Mouse (Mus musculus) spleen, adult 2 months (tissue): ENCODE data around the gene Src.

Source experiments
- CTCF ChIP-seq: fragments of 200-500 bp; IDR thresholded peaks from 2 replicates; pipeline ENCODE4 v1.5.1; 2011; ENCODE audit warnings: mild to moderate bottlenecking, inconsistent platforms; ENCODE audit not compliant: insufficient read depth, insufficient read length, insufficient replicate concordance; ENCODE audit errors: extremely low read depth
- POLR2A ChIP-seq: fragments of 200-500 bp; IDR thresholded peaks from 2 replicates; pipeline ENCODE4 v1.6.1; 2011; ENCODE audit warnings: low read depth, low read length, inconsistent platforms

DNA sequence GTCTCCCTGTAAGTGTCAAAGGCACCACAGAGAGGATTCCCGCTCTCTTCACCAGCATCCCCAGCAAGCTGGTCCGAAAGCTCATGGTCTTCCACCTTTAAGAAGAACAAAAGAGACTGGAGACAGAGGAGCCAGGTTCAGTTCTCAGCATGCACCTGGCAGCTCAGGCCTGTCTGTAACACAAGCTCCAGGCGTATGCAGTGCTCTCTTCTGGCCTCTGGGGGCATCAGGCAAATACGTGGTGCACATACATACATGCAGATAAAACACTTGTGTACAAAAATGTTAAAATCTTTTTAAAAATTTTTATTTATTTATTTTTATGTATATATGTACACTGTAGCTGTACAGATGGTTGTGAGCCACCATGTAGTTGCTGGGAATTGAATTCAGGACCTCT is 19.7 kb upstream of the Src start:
- TF ChIP-seq CTCF (no peak), POLR2A (no peak)
